Mouse (Mus musculus): ENCODE measurements around the gene Gm21985. TPM values are rescaled to one million over a fixed set of nuclear protein-coding genes. Genes with fewer than 3 reads are reported as not detected.
"Not testable (repeated sequence)": the region's sequence is repeated elsewhere in the genome, so short reads cannot be mapped to it uniquely, and the experiment has no call there.

Gene Gm21985
- polyA plus RNA-seq, 1 experiment from 2014 or later: not detected

DNA sequence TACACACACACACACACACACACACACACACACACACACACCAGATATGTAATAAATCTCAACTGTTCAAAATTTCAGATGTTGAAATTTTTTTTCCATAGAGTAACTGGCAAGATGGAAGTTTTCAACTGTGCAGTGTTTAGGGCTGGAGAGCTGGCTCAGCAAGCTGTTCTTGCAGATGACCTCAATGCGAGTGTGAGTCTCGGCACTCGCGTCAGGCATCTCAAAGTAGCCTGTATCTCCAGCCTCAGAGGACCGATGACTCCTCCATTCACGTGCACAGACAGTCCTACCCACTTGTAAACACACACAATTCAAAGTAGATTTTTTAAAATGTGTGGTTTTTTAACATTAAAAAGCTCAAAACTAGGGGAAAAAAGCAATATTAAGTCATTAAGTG, 7.4 kb downstream of the Gm21985 start:
- 76% methylated on average over 6 of the region's 6 CpGs for WGBS
- Histone ChIP-seq H3K27ac (ENCODE audit: low read length) (no peak overlapping the region; the same call in 1 of the 2 replicates), H3K4me1 (ENCODE audit: control insufficient read depth, insufficient read depth, low read length) (peaks cover 13% of the 10 kb centered on the region), H3K4me2 (ENCODE audit: low read depth, low read length) (no peak overlapping the region), H3K27me3 (ENCODE audit: control insufficient read depth, insufficient read depth, low read length) (no peaks in the 10 kb centered on the region), H3K9me3 (replicated peaks; ENCODE audit: control insufficient read depth, low read length) (no peaks in the 10 kb centered on the region), H3K4me3 (ENCODE audit: low read length) (no peak overlapping the region), H3K36me3 (ENCODE audit: control insufficient read depth, insufficient read depth) (peaks cover 6% of the 10 kb centered on the region; the same call in 1 of the 2 replicates), H3K9ac (ENCODE audit: low read length) (no peak overlapping the region)
- no peak for ATAC-seq (replicated peaks; ENCODE audit: extremely low read depth, insufficient read depth, low FRiP score)

DNA sequence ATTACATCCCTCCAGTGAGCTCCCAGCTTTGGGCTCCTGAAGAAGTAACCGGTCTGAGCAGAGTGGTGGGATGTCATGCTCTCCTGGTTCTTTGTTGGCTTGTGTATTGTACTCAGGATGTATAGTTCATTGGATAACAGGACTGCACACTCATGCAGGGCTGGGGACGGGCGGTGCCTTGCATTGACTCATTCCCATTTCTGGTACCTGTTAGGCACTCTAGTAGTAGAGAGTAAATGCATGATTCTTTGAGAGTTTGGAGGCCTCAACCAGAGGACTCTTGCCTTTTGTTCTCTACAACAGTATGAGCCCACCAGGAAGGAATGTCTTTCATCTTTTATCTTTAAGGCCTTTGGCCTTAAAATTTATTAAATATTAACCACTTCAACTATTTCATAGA, 10.8 kb downstream of the Gm21985 start:
- ATAC-seq (replicated peaks; ENCODE audit: extremely low read depth, insufficient read depth, low FRiP score): no peak
- WGBS: 92% methylated on average over 3 of the region's 3 CpGs
- Histone ChIP-seq H3K36me3 (ENCODE audit: control insufficient read depth, insufficient read depth) (peaks cover 6% of the 10 kb centered on the region; the same call in 1 of the 2 replicates), H3K4me1 (ENCODE audit: control insufficient read depth, insufficient read depth, low read length) (peaks cover 4% of the 10 kb centered on the region; the same call in 1 of the 2 replicates), H3K4me2 (ENCODE audit: low read depth, low read length) (no peak overlapping the region), H3K27ac (ENCODE audit: low read length) (no peak overlapping the region), H3K4me3 (ENCODE audit: low read length) (no peak overlapping the region), H3K27me3 (ENCODE audit: control insufficient read depth, insufficient read depth, low read length) (no peaks in the 10 kb centered on the region), H3K9me3 (replicated peaks; ENCODE audit: control insufficient read depth, low read length) (no peaks in the 10 kb centered on the region), H3K9ac (ENCODE audit: low read length) (no peak overlapping the region)

DNA sequence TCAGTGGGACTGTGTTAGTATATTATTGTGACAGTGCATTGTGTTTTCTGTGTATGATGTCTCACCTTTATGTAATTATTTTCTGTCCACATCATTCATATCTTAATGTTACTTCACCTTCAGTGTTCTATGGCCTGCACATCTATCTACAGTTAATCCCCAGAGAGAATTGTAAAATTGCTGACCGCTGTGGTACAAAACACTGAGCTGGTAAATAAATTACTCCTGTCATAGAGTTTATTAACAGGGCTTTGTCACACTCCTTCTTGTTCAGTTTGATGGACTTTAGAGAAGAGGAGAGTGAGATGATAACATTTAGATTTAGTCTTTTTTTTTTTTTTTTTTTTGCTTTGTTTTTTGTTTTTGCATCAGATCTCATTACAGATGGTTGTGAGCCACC, 16.7 kb downstream of the Gm21985 start:
- WGBS: 90% methylated on average over 1 of the region's 1 CpGs
- Histone ChIP-seq H3K27ac (ENCODE audit: low read length) (no peak overlapping the region), H3K4me2 (ENCODE audit: low read depth, low read length) (no peak overlapping the region), H3K4me3 (ENCODE audit: low read length) (no peak overlapping the region), H3K27me3 (ENCODE audit: control insufficient read depth, insufficient read depth, low read length) (no peaks in the 10 kb centered on the region), H3K9me3 (replicated peaks; ENCODE audit: control insufficient read depth, low read length) (no peaks in the 10 kb centered on the region), H3K36me3 (ENCODE audit: control insufficient read depth, insufficient read depth) (no peaks in the 10 kb centered on the region), H3K4me1 (ENCODE audit: control insufficient read depth, insufficient read depth, low read length) (peaks cover 17% of the 10 kb centered on the region), H3K9ac (ENCODE audit: low read length) (no peak overlapping the region)
- no peak for ATAC-seq (replicated peaks; ENCODE audit: extremely low read depth, insufficient read depth, low FRiP score)

DNA sequence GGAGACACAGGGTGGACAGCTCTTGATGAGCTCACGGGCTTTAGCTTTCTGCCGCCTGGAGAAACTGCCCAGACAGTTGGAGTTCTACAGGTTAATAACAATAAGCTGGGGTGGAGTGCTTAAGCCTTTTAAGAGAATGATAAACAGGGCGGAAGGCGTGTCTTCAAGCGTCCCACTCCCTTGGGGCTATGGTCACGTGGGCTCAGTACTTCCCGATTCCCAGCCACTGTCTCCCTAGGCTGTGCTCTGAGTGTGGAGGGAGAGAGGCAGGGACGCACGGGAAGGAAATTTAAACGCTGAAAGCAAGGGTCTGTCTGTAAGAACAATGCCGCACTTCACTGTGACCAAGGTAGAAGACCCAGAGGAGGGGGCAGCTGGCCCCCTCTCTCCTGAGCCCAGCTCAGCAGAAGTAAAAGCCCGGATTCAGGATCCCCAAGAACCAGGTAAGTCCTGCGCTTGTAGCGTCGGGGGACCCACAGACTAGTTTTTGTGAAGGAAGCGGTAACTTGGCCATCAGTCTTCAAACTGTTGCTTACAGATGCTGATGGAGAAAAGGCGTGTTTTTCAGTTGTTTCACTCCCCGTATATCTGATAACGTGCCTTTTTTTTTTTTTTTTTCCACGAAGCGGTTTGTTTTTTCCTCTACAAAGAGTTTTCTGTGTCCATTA, 18.4 kb downstream of the Gm21985 start:
- peak overlapping the region; percentile 74 for H3K4me3 ChIP-seq (ENCODE audit: low read length)
- peak overlapping the region; percentile 86 for H3K9ac ChIP-seq (ENCODE audit: low read length)
- H3K36me3 ChIP-seq (ENCODE audit: control insufficient read depth, insufficient read depth): no peaks in the 10 kb centered on the region
- H3K4me2 ChIP-seq (ENCODE audit: low read depth, low read length): peak overlapping the region; percentile 98
- H3K27ac ChIP-seq (ENCODE audit: low read length): peak overlapping the region; percentile 65
- 2% methylated on average over 21 of the region's 21 CpGs for WGBS
- H3K9me3 ChIP-seq (replicated peaks; ENCODE audit: control insufficient read depth, low read length): no peaks in the 10 kb centered on the region
- ATAC-seq (replicated peaks; ENCODE audit: extremely low read depth, insufficient read depth, low FRiP score): peak; percentile 90
- peaks cover 23% of the 10 kb centered on the region for H3K4me1 ChIP-seq (ENCODE audit: control insufficient read depth, insufficient read depth, low read length)
- H3K27me3 ChIP-seq (ENCODE audit: control insufficient read depth, insufficient read depth, low read length): no peaks in the 10 kb centered on the region

DNA sequence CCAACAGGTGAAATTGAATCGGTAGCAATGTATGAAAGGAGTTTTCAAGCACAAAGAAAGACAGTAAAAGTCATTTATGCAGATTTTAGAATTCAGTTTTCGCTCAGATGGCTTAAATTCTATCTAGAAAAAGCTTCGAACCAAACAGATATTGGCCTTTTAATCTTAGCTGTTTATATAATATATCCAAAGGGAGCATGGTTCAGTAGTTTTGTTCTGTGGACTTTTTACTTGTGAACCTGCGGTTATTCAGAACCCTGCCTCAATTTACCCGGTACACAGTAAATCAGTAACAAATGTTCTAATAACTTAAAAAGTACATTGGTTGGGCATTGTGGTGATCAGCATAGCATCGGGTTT, 18.9 kb downstream of the Gm21985 start:
- Histone ChIP-seq H3K4me3 (ENCODE audit: low read length) (peak overlapping the region; percentile 74), H3K9me3 (replicated peaks; ENCODE audit: control insufficient read depth, low read length) (no peaks in the 10 kb centered on the region), H3K27ac (ENCODE audit: low read length) (no peak overlapping the region; the same call in 1 of the 2 replicates), H3K27me3 (ENCODE audit: control insufficient read depth, insufficient read depth, low read length) (no peaks in the 10 kb centered on the region), H3K9ac (ENCODE audit: low read length) (peak overlapping the region; percentile 86), H3K4me2 (ENCODE audit: low read depth, low read length) (peak overlapping the region; percentile 98), H3K36me3 (ENCODE audit: control insufficient read depth, insufficient read depth) (no peaks in the 10 kb centered on the region), H3K4me1 (ENCODE audit: control insufficient read depth, insufficient read depth, low read length) (peaks cover 24% of the 10 kb centered on the region)
- WGBS: 61% methylated on average over 6 of the region's 6 CpGs
- ATAC-seq (replicated peaks; ENCODE audit: extremely low read depth, insufficient read depth, low FRiP score): no peak

DNA sequence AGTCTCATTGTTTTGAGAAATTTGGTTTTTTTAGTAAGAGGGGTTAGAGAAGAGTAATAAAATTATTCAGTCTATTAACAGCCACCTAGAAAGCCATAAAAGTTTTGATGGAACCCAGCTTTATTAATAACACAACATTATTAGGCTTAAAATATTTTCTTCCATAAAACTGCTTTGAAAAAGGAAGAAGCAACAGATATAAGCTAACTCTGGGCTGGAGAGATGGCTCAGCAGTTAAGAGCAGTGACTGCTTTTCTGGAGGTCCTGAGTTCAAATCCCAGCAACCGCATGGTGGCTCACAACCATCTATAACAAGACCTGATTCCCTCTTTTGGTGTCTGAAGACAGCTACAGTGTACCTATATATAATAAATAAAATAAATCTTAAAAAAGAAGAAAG, 19.9 kb downstream of the Gm21985 start:
- peaks cover 24% of the 10 kb centered on the region for H3K4me1 ChIP-seq (ENCODE audit: control insufficient read depth, insufficient read depth, low read length)
- WGBS: 96% methylated on average over 1 of the region's 1 CpGs
- ATAC-seq (replicated peaks; ENCODE audit: extremely low read depth, insufficient read depth, low FRiP score); H3K27ac ChIP-seq (ENCODE audit: low read length); H3K9ac ChIP-seq (ENCODE audit: low read length); H3K9me3 ChIP-seq (replicated peaks; ENCODE audit: control insufficient read depth, low read length); H3K27me3 ChIP-seq (ENCODE audit: control insufficient read depth, insufficient read depth, low read length); H3K4me2 ChIP-seq (ENCODE audit: low read depth, low read length); H3K36me3 ChIP-seq (ENCODE audit: control insufficient read depth, insufficient read depth); H3K4me3 ChIP-seq (ENCODE audit: low read length): not testable (repeated sequence)

DNA sequence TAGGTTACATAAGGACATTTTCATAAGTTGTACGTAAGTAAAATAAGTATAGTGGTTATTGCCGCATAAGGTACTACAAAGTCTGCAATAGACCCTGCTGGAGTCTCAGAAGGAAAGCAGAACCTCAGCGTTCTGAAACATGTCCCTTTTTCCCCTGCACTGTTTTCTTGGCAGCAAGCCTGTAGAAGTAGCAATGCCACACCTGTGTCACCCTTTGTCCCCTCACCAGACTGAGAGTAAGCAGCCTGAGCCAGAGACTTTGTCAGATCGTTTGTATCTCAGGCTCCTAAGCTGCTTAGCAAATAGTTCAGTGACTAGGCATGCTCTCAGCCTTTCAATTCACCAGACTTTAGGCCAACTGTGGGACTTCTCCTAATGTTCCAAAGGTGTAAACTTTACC, 20.9 kb downstream of the Gm21985 start:
- no peak overlapping the region for H3K4me3 ChIP-seq (ENCODE audit: low read length)
- no peaks in the 10 kb centered on the region for H3K27me3 ChIP-seq (ENCODE audit: control insufficient read depth, insufficient read depth, low read length)
- peaks cover 22% of the 10 kb centered on the region for H3K4me1 ChIP-seq (ENCODE audit: control insufficient read depth, insufficient read depth, low read length)
- WGBS: 50% methylated on average over 4 of the region's 4 CpGs
- no peak overlapping the region for H3K4me2 ChIP-seq (ENCODE audit: low read depth, low read length)
- H3K9me3 ChIP-seq (replicated peaks; ENCODE audit: control insufficient read depth, low read length): no peaks in the 10 kb centered on the region
- H3K9ac ChIP-seq (ENCODE audit: low read length): no peak overlapping the region
- ATAC-seq (replicated peaks; ENCODE audit: extremely low read depth, insufficient read depth, low FRiP score): no peak
- no peaks in the 10 kb centered on the region for H3K36me3 ChIP-seq (ENCODE audit: control insufficient read depth, insufficient read depth)
- H3K27ac ChIP-seq (ENCODE audit: low read length): peak overlapping the region; percentile 39; the same call in 1 of the 2 replicates

DNA sequence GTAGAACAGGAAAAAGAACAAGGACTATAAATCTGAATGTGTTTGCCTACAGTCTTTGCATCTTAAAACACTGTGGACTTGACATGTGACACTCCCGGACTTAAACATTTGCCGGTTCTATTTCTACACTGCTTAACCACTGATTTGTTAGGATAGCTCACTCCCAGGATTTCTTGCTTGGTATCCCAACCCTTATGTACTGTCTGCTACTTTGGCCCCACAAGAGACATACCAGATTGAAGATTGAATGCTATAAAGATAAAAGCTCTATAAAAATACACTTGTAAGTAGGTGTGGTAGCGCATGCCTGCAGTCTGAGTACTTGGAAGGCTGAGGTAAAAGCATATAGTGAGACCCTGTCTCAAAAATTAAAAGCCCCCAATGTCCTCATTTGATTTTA, 23.4 kb downstream of the Gm21985 start:
- Histone ChIP-seq H3K36me3 (ENCODE audit: control insufficient read depth, insufficient read depth) (no peaks in the 10 kb centered on the region), H3K4me3 (ENCODE audit: low read length) (no peak overlapping the region), H3K4me1 (ENCODE audit: control insufficient read depth, insufficient read depth, low read length) (peaks cover 16% of the 10 kb centered on the region), H3K9ac (ENCODE audit: low read length) (no peak overlapping the region), H3K27ac (ENCODE audit: low read length) (peak overlapping the region; percentile 55), H3K4me2 (ENCODE audit: low read depth, low read length) (no peak overlapping the region), H3K27me3 (ENCODE audit: control insufficient read depth, insufficient read depth, low read length) (no peaks in the 10 kb centered on the region), H3K9me3 (replicated peaks; ENCODE audit: control insufficient read depth, low read length) (no peaks in the 10 kb centered on the region)
- 67% methylated on average over 3 of the region's 3 CpGs for WGBS
- ATAC-seq (replicated peaks; ENCODE audit: extremely low read depth, insufficient read depth, low FRiP score): no peak

DNA sequence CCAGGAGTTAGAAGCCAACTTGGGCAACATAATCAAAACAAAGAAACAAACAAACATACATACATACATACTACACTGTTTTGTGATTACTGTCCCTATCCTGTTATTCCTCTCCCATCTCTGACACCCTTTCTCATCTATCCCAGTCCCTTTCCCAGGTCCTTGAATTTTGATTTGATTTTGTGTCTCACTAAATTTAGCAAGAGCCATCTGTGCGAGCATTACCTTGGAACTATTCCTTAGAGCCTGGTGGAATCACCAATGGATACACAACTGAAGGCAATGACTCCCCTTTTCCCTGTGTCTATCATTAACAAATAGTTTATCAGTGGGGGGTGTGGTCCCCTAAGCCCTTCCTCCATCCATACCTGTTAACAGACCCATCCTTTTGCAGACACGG, 26.7 kb downstream of the Gm21985 start:
- Histone ChIP-seq H3K27me3 (ENCODE audit: control insufficient read depth, insufficient read depth, low read length) (no peaks in the 10 kb centered on the region), H3K27ac (ENCODE audit: low read length) (no peak overlapping the region), H3K9ac (ENCODE audit: low read length) (no peak overlapping the region), H3K36me3 (ENCODE audit: control insufficient read depth, insufficient read depth) (no peaks in the 10 kb centered on the region), H3K4me3 (ENCODE audit: low read length) (no peak overlapping the region), H3K4me1 (ENCODE audit: control insufficient read depth, insufficient read depth, low read length) (peaks cover 14% of the 10 kb centered on the region), H3K4me2 (ENCODE audit: low read depth, low read length) (no peak overlapping the region), H3K9me3 (replicated peaks; ENCODE audit: control insufficient read depth, low read length) (no peaks in the 10 kb centered on the region)
- ATAC-seq (replicated peaks; ENCODE audit: extremely low read depth, insufficient read depth, low FRiP score): no peak
- 69% methylated on average over 2 of the region's 2 CpGs for WGBS
